Mouse (Mus musculus) olfactory bulb, adult 2 months (tissue): ENCODE data around the gene Igf1r.

Experiments
- CTCF ChIP-seq: fragments of 200-500 bp; IDR thresholded peaks from 2 replicates; pipeline ENCODE4 v1.5.1; 2012; ENCODE audit warnings: low read depth, mild to moderate bottlenecking, low read length, moderate library complexity; ENCODE audit not compliant: insufficient read depth
- POLR2A ChIP-seq: fragments of 200-500 bp; IDR thresholded peaks from 2 replicates; pipeline ENCODE4 v1.6.1; 2012; ENCODE audit warnings: mild to moderate bottlenecking, low read depth, low read length, moderate library complexity; ENCODE audit not compliant: insufficient read depth

GRCm38 (mm10) chr7:68054956-68055355 is 102.3 kb downstream of the Igf1r start:
- TF ChIP-seq CTCF: peak; percentile 30; the same call in 1 of the 2 replicates
- TF ChIP-seq POLR2A: no peak
